Mouse (Mus musculus) heart, adult 2 months (tissue): ENCODE measurements at regions not wholly inside any gene's neighbourhood (a gene's known extent, or its start where the extent isn't known, plus 50 kb on each side); places are given as distances from the start of the nearest gene placed in this dataset.

Experiments
- DNase-seq, 2 experiments: peaks; one replicate each; pipeline ENCODE4 v3.0.0; 2021
- H3K27ac ChIP-seq: fragments of 200-600 bp; 2 replicates; pipeline ENCODE4 v1.8.1; 2022
- H3K27me3 ChIP-seq: fragments of 200-500 bp; 2 replicates; pipeline ENCODE4 v1.6.1; 2012; ENCODE audit warnings: mild to moderate bottlenecking, low read length, inconsistent platforms, mixed read lengths; ENCODE audit not compliant: control insufficient read depth, insufficient read depth
- H3K36me3 ChIP-seq: fragments of 200-500 bp; 2 replicates; pipeline ENCODE4 v1.6.1; 2012; ENCODE audit warnings: low read length, inconsistent platforms; ENCODE audit not compliant: control insufficient read depth, insufficient read depth
- H3K4me1 ChIP-seq: fragments of 200-500 bp; 2 replicates; pipeline ENCODE4 v1.6.1; 2011; ENCODE audit warnings: low read length; ENCODE audit not compliant: control insufficient read depth, insufficient read depth
- H3K4me3 ChIP-seq: fragments of 200-600 bp; 2 replicates; pipeline ENCODE4 v1.8.1; 2022
- H3K79me2 ChIP-seq: fragments of 200-500 bp; replicated peaks from 2 replicates; pipeline ENCODE4 v1.6.1; 2012; ENCODE audit warnings: mild to moderate bottlenecking, inconsistent platforms, low read length, moderate library complexity, mixed read lengths; ENCODE audit not compliant: control insufficient read depth, insufficient read depth
- H3K9ac ChIP-seq: fragments of 200-500 bp; 2 replicates; pipeline ENCODE4 v1.6.1; 2012; ENCODE audit warnings: low read depth, mild to moderate bottlenecking, control low read depth, inconsistent platforms, low read length, mixed read lengths
- CTCF ChIP-seq: fragments of 200-600 bp; IDR thresholded peaks from 2 replicates; pipeline ENCODE4 v1.8.1; 2022; ENCODE audit warnings: antibody characterized with exemption, mild to moderate bottlenecking, moderate library complexity
- EP300 ChIP-seq: fragments of 200-500 bp; IDR thresholded peaks from 2 replicates; pipeline ENCODE4 v1.6.1; 2011; ENCODE audit warnings: low read depth, low read length, control low read depth; ENCODE audit not compliant: insufficient read depth
- POLR2A ChIP-seq: fragments of 200-500 bp; IDR thresholded peaks from 2 replicates; pipeline ENCODE4 v1.6.1; 2011; ENCODE audit warnings: mild to moderate bottlenecking, low read depth, low read length, control low read depth; ENCODE audit not compliant: insufficient read depth
- WGBS: fragments of 180-500 bp; shearing (Covaris S2); methylation state at CpG from one replicate; pipeline ENCODE4 v1.1.7; 2018; 5-methylcytosine and 5-hydroxymethylcytosine counted together
- intact Hi-C: fragments of 180-260 bp; cut with DNase I; formaldehyde crosslinking; loops from one replicate; pipeline ENCODE4 v1.15.1; 2025

GRCm38 (mm10) chr9:98791709-98792108, 50.6 kb upstream of the Prr23a1 start:
- no peaks in the 10 kb centered on the region for H3K36me3 ChIP-seq
- intact Hi-C loops, result no loop called here
- H3K27me3 ChIP-seq, result no peaks in the 10 kb centered on the region
- no peak for DNase-seq
- TF ChIP-seq POLR2A (no peak), CTCF (no peak)
- H3K4me1 ChIP-seq, result no peaks in the 10 kb centered on the region
- WGBS, result 58% methylated on average over 4 of the region's 4 CpGs
- H3K27ac ChIP-seq, result no peak overlapping the region
- H3K9ac ChIP-seq, result no peak overlapping the region
- H3K4me3 ChIP-seq, result no peak overlapping the region
- H3K79me2 ChIP-seq, result no peaks in the 10 kb centered on the region

- Histone ChIP-seq H3K4me3 (no peak overlapping the region), H3K79me2 (no peaks in the 10 kb centered on the region), H3K9ac (no peak overlapping the region), H3K27me3 (no peaks in the 10 kb centered on the region), H3K27ac (no peak overlapping the region), H3K36me3 (no peaks in the 10 kb centered on the region), H3K4me1 (no peaks in the 10 kb centered on the region)
- intact Hi-C loops, result no loop called here
- DNase-seq, result peak in 1 of 2 experiments; percentile 8
- TF ChIP-seq CTCF (no peak), EP300 (no peak), POLR2A (no peak)
- WGBS, result 59% methylated on average over 5 of the region's 5 CpGs
Observed at GRCm38 (mm10) chr9:98773651-98774185, 68.6 kb upstream of the Prr23a1 start.

GRCm38 (mm10) chr9:98773212-98773611, 69.1 kb upstream of the Prr23a1 start:
- Histone ChIP-seq H3K79me2 (no peaks in the 10 kb centered on the region), H3K36me3 (no peaks in the 10 kb centered on the region), H3K4me3 (no peak overlapping the region), H3K4me1 (no peaks in the 10 kb centered on the region), H3K27ac (no peak overlapping the region), H3K27me3 (no peaks in the 10 kb centered on the region), H3K9ac (no peak overlapping the region)
- intact Hi-C loops, result no loop called here
- no peak for DNase-seq
- WGBS, result 79% methylated on average over 11 of the region's 11 CpGs
- TF ChIP-seq CTCF (no peak), POLR2A (no peak), EP300 (no peak)

GRCm38 (mm10) chr9:98754764-98755163, 87.5 kb upstream of the Prr23a1 start:
- no peaks in the 10 kb centered on the region for H3K79me2 ChIP-seq
- H3K4me1 ChIP-seq, result no peaks in the 10 kb centered on the region
- TF ChIP-seq EP300, result no peak
- no peak for TF ChIP-seq POLR2A
- TF ChIP-seq CTCF, result no peak
- no peaks in the 10 kb centered on the region for H3K27me3 ChIP-seq
- DNase-seq, result no peak
- no peaks in the 10 kb centered on the region for H3K36me3 ChIP-seq
- no peak overlapping the region for H3K9ac ChIP-seq
- intact Hi-C loops, result no loop called here
- no peak overlapping the region for H3K4me3 ChIP-seq
- H3K27ac ChIP-seq, result no peak overlapping the region
- 70% methylated on average over 4 of the region's 4 CpGs for WGBS

- Histone ChIP-seq H3K4me3 (no peak overlapping the region), H3K27ac (no peak overlapping the region), H3K79me2 (no peaks in the 10 kb centered on the region), H3K27me3 (no peaks in the 10 kb centered on the region), H3K4me1 (no peaks in the 10 kb centered on the region), H3K9ac (no peak overlapping the region), H3K36me3 (no peaks in the 10 kb centered on the region)
- WGBS, result 72% methylated on average over 6 of the region's 6 CpGs
- TF ChIP-seq CTCF (no peak), EP300 (no peak), POLR2A (no peak)
- no peak for DNase-seq
- intact Hi-C loops, result no loop called here
Observed at GRCm38 (mm10) chr9:98753356-98753953, 88.8 kb upstream of the Prr23a1 start.

- TF ChIP-seq POLR2A (no peak), EP300 (no peak), CTCF (no peak)
- intact Hi-C loops, result no loop called here
- H3K36me3 ChIP-seq, result no peaks in the 10 kb centered on the region
- no peak overlapping the region for H3K9ac ChIP-seq
- H3K79me2 ChIP-seq, result no peaks in the 10 kb centered on the region
- H3K27me3 ChIP-seq, result no peaks in the 10 kb centered on the region
- H3K4me3 ChIP-seq, result no peak overlapping the region
- no peak overlapping the region for H3K27ac ChIP-seq
- no peaks in the 10 kb centered on the region for H3K4me1 ChIP-seq
- DNase-seq, result no peak
Observed at GRCm38 (mm10) chr9:98743785-98744184, 98.5 kb upstream of the Prr23a1 start.
